Mouse (Mus musculus): ENCODE measurements at regions not wholly inside any gene's neighbourhood (a gene's known extent, or its start where the extent isn't known, plus 50 kb on each side); places are given as distances from the start of the nearest gene placed in this dataset.

- DNase-seq = no peak
Measured at GRCm38 (mm10) chr14:87348825-87349224, 67.6 kb upstream of the Tdrd3 start.

- DNase-seq = no peak
Measured at GRCm38 (mm10) chr14:87365793-87366192, 50.6 kb upstream of the Tdrd3 start.
